Mouse (Mus musculus): Measurements from ENCODE around the gene Utp6. TPM values are rescaled to one million over a fixed set of nuclear protein-coding genes. Genes with fewer than 3 reads are reported as not detected.

Gene Utp6
- polyA plus RNA-seq, 1 experiment from 2014 or later, result 69.8 TPM

GRCm38 (mm10) chr11:79902881-79903481, 59.2 kb downstream of the Utp6 start:
- WGBS, result 78% methylated on average over 6 of the region's 6 CpGs
- no peaks in the 10 kb centered on the region for H3K36me3 ChIP-seq
- ATAC-seq (ENCODE audit: insufficient number of reproducible peaks, insufficient read depth, low FRiP score, low TSS enrichment), result no peak

GRCm38 (mm10) chr11:79901146-79901545, 61.0 kb downstream of the Utp6 start:
- Histone ChIP-seq H3K4me2 (replicated peaks) (no peak overlapping the region), H3K9me3 (no peaks in the 10 kb centered on the region), H3K36me3 (no peaks in the 10 kb centered on the region), H3K4me1 (no peaks in the 10 kb centered on the region), H3K9ac (no peak overlapping the region), H3K27ac (no peak overlapping the region), H3K27me3 (no peaks in the 10 kb centered on the region), H3K4me3 (no peak overlapping the region)
- 85% methylated on average over 6 of the region's 6 CpGs for WGBS
- ATAC-seq (ENCODE audit: insufficient number of reproducible peaks, insufficient read depth, low FRiP score, low TSS enrichment), result no peak

More at GRCm38 (mm10) chr11:79902881-79903481, 59.2 kb downstream of the Utp6 start:
- Histone ChIP-seq H3K9me3 (no peaks in the 10 kb centered on the region), H3K4me3 (no peak overlapping the region), H3K4me2 (replicated peaks) (no peak overlapping the region), H3K27ac (no peak overlapping the region), H3K9ac (no peak overlapping the region), H3K4me1 (no peaks in the 10 kb centered on the region), H3K27me3 (no peaks in the 10 kb centered on the region)

- WGBS, result 90% methylated on average over 6 of the region's 6 CpGs
- H3K36me3 ChIP-seq, result no peaks in the 10 kb centered on the region
- no peak overlapping the region for H3K4me3 ChIP-seq
- no peaks in the 10 kb centered on the region for H3K27me3 ChIP-seq
- no peaks in the 10 kb centered on the region for H3K9me3 ChIP-seq
- no peak overlapping the region for H3K4me2 ChIP-seq (replicated peaks)
- H3K4me1 ChIP-seq, result no peaks in the 10 kb centered on the region
- no peak overlapping the region for H3K27ac ChIP-seq
- ATAC-seq (ENCODE audit: insufficient number of reproducible peaks, insufficient read depth, low FRiP score, low TSS enrichment), result no peak
- H3K9ac ChIP-seq, result no peak overlapping the region
Observed at GRCm38 (mm10) chr11:79892259-79892658, 69.9 kb downstream of the Utp6 start.

- H3K27ac ChIP-seq, result no peak overlapping the region
- H3K27me3 ChIP-seq, result no peaks in the 10 kb centered on the region
- WGBS, result 81% methylated on average over 2 of the region's 2 CpGs
- no peak overlapping the region for H3K9ac ChIP-seq
- no peaks in the 10 kb centered on the region for H3K4me1 ChIP-seq
- no peak for ATAC-seq (ENCODE audit: insufficient number of reproducible peaks, insufficient read depth, low FRiP score, low TSS enrichment)
- H3K4me2 ChIP-seq (replicated peaks), result no peak overlapping the region
- no peak overlapping the region for H3K4me3 ChIP-seq
- no peaks in the 10 kb centered on the region for H3K36me3 ChIP-seq
- H3K9me3 ChIP-seq, result no peaks in the 10 kb centered on the region
Observed at GRCm38 (mm10) chr11:79890822-79891221, 71.4 kb downstream of the Utp6 start.

- H3K4me3 ChIP-seq, result no peak overlapping the region
- no peaks in the 10 kb centered on the region for H3K9me3 ChIP-seq
- H3K4me1 ChIP-seq, result no peaks in the 10 kb centered on the region
- H3K9ac ChIP-seq, result no peak overlapping the region
- WGBS, result 73% methylated on average over 1 of the region's 1 CpGs
- H3K36me3 ChIP-seq, result no peaks in the 10 kb centered on the region
- H3K4me2 ChIP-seq (replicated peaks), result no peak overlapping the region
- ATAC-seq (ENCODE audit: insufficient number of reproducible peaks, insufficient read depth, low FRiP score, low TSS enrichment), result no peak
- H3K27me3 ChIP-seq, result no peaks in the 10 kb centered on the region
- no peak overlapping the region for H3K27ac ChIP-seq
Observed at GRCm38 (mm10) chr11:79886961-79887360, 75.2 kb downstream of the Utp6 start.

GRCm38 (mm10) chr11:79886395-79886794, 75.8 kb downstream of the Utp6 start:
- H3K4me2 ChIP-seq (replicated peaks), result no peak overlapping the region
- H3K27ac ChIP-seq, result no peak overlapping the region
- H3K9ac ChIP-seq, result no peak overlapping the region
- no peaks in the 10 kb centered on the region for H3K4me1 ChIP-seq
- no peak for ATAC-seq (ENCODE audit: insufficient number of reproducible peaks, insufficient read depth, low FRiP score, low TSS enrichment)
- H3K4me3 ChIP-seq, result no peak overlapping the region
- no peaks in the 10 kb centered on the region for H3K27me3 ChIP-seq
- no peaks in the 10 kb centered on the region for H3K9me3 ChIP-seq
- 89% methylated on average over 1 of the region's 1 CpGs for WGBS
- no peaks in the 10 kb centered on the region for H3K36me3 ChIP-seq

- no peak overlapping the region for H3K27ac ChIP-seq
- H3K36me3 ChIP-seq, result no peaks in the 10 kb centered on the region
- no peaks in the 10 kb centered on the region for H3K4me1 ChIP-seq
- no peak overlapping the region for H3K9ac ChIP-seq
- H3K27me3 ChIP-seq, result no peaks in the 10 kb centered on the region
- H3K4me2 ChIP-seq (replicated peaks), result no peak overlapping the region
- no peaks in the 10 kb centered on the region for H3K9me3 ChIP-seq
- H3K4me3 ChIP-seq, result no peak overlapping the region
- ATAC-seq (ENCODE audit: insufficient number of reproducible peaks, insufficient read depth, low FRiP score, low TSS enrichment), result no peak
- 78% methylated on average over 13 of the region's 13 CpGs for WGBS
Observed at GRCm38 (mm10) chr11:79885713-79886393, 76.3 kb downstream of the Utp6 start.

- H3K27ac ChIP-seq, result no peak overlapping the region
- no peaks in the 10 kb centered on the region for H3K36me3 ChIP-seq
- H3K4me1 ChIP-seq, result no peaks in the 10 kb centered on the region
- no peak overlapping the region for H3K4me2 ChIP-seq (replicated peaks)
- H3K9me3 ChIP-seq, result no peaks in the 10 kb centered on the region
- no peak overlapping the region for H3K4me3 ChIP-seq
- no peak for ATAC-seq (ENCODE audit: insufficient number of reproducible peaks, insufficient read depth, low FRiP score, low TSS enrichment)
- H3K27me3 ChIP-seq, result no peaks in the 10 kb centered on the region
- 85% methylated on average over 6 of the region's 6 CpGs for WGBS
- no peak overlapping the region for H3K9ac ChIP-seq
Observed at GRCm38 (mm10) chr11:79884784-79885183, 77.4 kb downstream of the Utp6 start.

Other genes starting within 250 kb of the Utp6 start
- 25.2 and 28.0 TPM in 2 replicates for gene Suz12, start 30.7 kb upstream of the Utp6 start, polyA plus RNA-seq (2016; fragmentation: Nextera tagmentation; extraction: Ambion mirVana)
- 51.7 and 52.9 TPM in 2 replicates for gene Crlf3, start 118.6 kb upstream of the Utp6 start, polyA plus RNA-seq (2016; fragmentation: Nextera tagmentation; extraction: Ambion mirVana)
- gene Atad5, start 127.0 kb upstream of the Utp6 start, polyA plus RNA-seq (2016; fragmentation: Nextera tagmentation; extraction: Ambion mirVana), result 16.0 and 16.7 TPM in 2 replicates
- gene Tefm, start 179.8 kb upstream of the Utp6 start, polyA plus RNA-seq (2016; fragmentation: Nextera tagmentation; extraction: Ambion mirVana), result 29.1 and 32.2 TPM in 2 replicates
- 1.1 TPM in 2 replicates for gene Adap2, start 191.7 kb upstream of the Utp6 start, polyA plus RNA-seq (2016; fragmentation: Nextera tagmentation; extraction: Ambion mirVana)
- 7.5 and 8.0 TPM in 2 replicates for gene Rnf135, start 221.5 kb upstream of the Utp6 start, polyA plus RNA-seq (2016; fragmentation: Nextera tagmentation; extraction: Ambion mirVana)
- gene Rhot1, start 246.6 kb upstream of the Utp6 start, polyA plus RNA-seq (2016; fragmentation: Nextera tagmentation; extraction: Ambion mirVana), result 64.6 and 65.4 TPM in 2 replicates